Mouse (Mus musculus) T-helper 2 cell (primary cell): ENCODE measurements at regions not wholly inside any gene's neighbourhood (a gene's known extent, or its start where the extent isn't known, plus 50 kb on each side); places are given as distances from the start of the nearest gene placed in this dataset.

Source experiments
- in situ Hi-C: fragments of 300-600 bp; cut with MboI, MseI; formaldehyde crosslinking; loops from one replicate; pipeline ENCODE4 v1.15.1; 2025; ENCODE audit warnings: high pct_unique_total_duplicates

DNA sequence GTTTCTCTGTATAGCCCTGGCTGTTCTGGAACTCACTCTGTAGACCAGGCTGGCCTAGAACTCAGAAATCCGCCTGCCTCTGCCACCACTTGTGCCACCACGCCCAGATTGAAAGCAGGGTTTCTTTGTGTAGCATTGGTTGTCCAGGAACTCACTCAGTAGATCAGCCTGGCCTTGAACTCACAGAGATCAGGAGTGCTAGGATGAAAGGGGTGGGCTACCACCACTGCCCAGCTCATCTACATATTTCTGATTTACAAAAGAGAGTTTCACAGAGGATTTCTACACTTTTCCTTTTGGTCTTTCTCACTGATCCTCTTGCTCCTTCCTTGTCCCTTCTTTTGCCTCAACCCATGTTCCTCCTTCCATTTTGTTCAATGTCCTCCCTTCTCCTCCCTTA lies 53.1 kb upstream of the Lbx1 start:
- in situ Hi-C loops, result no loop called here

DNA sequence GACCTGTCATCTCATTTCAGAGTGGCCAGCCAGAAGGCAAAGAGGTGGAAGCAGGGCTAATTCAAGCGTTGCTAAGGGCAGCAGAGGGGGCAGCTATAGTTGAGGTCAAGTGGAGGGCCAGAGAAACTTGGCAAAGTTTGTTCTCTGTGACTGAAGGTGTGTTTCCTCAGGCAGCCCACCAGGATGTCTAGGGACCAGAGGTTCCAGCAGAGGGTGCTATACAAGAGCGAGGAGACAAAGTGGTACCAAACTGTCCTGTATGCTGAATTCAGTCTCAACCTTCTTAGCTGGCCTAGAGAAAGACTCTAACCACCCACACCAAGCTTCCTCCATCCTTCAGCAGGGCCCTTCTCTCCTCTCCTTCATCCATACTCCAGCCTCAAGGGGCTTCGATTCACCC lies 62.2 kb upstream of the Lbx1 start:
- in situ Hi-C loops, result no loop called here

DNA sequence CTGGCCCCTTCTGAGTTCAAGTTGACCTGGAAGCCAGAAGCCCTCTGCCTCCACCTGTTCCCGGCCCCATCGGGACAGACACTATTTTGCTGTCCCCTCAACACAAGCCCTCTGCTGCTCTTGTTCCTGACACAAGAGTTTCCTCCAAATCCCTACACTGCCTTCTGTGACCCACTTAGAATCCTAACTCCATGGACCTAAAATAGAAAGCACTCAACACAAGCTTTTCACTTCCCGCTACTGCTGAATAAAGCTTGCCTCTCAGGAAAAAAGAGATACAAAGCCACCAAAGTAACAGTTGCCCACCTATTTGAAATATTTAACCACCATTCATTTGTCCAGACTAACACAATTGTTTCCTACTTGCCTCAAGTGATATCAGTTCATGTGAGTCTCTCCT lies 63.7 kb upstream of the Lbx1 start:
- in situ Hi-C loops, result no loop called here

DNA sequence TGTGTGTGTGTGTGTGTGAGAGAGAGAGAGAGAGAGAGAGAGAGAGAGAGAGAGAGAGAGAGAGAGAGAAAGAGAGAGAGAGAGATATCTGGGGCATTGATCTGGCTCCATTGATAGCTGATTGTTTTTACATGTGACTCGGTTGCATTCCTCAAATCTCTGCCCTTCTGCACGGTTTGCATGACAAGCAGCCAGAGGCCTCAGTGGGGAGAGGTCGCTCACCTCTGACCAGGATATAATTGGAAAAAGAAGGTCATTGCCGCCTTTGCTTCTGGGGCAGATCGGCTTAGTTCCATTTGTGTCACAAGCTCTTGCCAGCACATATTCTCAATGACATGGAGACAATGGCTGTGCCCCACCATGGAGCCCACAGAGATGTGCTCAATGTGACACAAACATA lies 63.8 kb upstream of the Btrc start:
- in situ Hi-C loops, result loop anchor here (10.0 kb wide), 1 partner anchor 135 kb away; no protein-coding TSS in a partner anchor

DNA sequence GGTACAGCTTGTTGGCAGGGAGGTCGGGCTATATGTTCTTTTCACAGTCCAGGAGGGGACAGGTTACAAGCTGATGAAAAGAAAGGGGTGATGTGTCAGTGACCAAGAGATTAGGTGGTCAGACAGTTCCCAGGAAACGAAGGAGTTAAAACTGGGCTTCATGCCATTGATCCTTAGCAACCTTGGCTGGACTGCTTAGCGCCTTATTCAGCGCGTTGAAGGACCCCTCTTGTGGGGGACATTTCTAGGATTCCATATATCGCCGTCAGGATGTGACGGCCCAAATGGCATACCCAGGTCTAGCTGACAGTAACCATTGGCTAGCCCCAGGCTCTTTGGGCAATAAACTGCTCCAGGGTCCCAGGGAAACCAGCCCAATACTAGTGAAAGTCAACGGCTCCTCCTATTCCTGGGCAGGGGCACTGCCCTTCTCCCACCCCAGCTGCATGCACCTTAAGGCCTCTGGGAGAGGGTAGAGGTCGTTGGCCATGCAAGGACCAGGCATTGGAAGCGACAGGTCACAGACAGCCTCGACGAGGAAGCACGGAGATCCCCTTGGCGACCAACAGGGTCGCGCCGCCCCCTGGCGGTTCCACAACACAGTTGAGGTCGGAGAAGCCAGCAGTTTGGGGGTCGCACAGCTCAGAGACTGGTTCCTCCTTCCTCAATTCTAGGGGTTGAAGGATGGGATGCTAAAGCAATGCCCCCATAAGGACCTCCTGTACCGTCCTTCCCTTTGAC lies 62.7 kb upstream of the Btrc start:
- in situ Hi-C loops, result loop anchor here (10.0 kb wide), 1 partner anchor 134 kb away; no protein-coding TSS in a partner anchor

DNA sequence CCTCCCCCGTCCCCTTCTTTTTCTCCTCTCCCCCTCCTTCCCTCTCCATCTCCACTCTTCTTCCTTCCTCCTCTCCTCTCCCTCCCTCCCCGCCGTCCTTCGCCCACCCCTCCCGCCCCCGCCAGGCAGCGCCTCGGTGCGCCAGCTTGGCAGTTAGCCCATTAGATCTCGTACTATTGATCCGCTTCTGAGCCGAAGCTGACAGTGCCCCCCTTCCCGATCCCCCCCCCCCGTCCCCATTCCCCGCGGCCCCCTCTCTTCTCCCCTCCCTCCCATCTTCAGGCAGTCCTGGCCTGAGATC lies 62.2 kb upstream of the Btrc start:
- in situ Hi-C loops, result loop anchor here (10.0 kb wide), 1 partner anchor 133 kb away; no protein-coding TSS in a partner anchor

DNA sequence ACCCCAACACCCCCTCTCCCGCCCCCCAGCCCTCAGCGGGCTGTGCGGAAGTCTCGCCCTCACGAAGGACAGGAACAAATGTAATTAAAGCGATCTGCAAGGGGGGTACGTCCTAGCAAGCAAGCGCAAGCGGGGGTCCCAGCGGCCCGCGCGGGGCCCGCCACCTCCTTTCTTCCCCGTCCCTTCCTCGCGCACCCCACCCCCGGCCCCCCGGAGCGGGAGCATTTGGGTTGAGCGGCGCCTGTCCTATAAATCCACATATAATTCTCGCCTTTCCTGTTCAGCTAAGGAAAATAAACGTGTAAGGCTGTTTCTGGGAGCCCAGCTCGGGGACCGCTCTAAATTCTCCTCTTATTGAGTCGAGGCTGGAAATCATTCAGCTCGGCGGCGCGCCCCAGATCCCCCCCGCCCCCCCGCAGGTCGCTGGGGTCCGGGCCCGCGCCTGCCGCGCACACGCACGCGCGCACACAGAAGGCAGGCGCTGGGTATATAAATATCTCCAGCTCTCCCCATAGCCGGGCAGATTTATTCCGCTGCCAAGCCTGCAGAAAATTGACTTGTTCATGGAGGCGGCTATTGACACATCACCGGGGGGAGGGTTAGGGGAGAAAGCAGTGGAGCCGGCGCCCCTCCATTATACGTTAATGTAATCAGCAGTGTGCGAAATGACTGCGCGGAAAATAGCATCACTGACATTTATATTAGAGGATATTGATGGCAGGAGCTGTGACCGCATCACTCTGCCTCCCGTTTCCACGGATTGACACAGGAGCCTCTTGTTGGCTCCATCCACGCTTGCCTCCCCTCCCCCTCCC lies 61.6 kb upstream of the Btrc start:
- in situ Hi-C loops, result loop anchor here (10.0 kb wide), 1 partner anchor 133 kb away; no protein-coding TSS in a partner anchor

DNA sequence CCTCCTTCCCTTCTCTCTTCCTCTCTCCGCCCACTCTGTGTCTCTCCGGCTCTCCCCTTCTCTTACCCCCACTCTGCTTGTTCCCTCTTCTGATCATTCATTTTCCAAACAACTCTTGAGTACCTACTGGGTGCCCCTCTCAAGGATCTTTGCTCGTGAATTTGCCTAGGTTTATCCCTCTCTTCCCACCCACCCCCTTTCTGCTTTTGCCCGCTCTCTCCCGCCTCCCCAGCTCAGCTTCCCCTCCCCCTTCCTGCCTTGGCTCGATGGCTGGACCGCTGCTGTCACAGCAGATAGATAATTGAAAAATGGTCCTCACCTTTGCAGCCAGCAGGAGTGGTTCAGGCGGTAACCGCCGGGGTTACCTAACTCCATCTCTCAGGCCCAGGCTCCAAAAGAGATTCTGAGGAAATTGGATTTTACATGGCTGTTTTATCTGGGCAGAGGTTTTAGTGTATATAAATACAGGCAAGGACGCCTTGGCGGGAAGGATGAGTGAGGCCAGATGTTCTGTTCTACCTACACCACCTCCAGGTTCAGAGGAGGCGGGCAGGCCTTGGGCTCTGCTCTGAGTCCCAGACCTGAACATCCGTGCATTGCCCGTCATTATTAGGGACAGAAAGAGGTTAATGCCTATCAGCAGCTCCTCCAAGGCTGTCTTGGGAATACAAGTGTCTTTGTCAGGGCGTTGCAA lies 60.8 kb upstream of the Btrc start:
- in situ Hi-C loops, result loop anchor here (10.0 kb wide), 1 partner anchor 132 kb away; no protein-coding TSS in a partner anchor

DNA sequence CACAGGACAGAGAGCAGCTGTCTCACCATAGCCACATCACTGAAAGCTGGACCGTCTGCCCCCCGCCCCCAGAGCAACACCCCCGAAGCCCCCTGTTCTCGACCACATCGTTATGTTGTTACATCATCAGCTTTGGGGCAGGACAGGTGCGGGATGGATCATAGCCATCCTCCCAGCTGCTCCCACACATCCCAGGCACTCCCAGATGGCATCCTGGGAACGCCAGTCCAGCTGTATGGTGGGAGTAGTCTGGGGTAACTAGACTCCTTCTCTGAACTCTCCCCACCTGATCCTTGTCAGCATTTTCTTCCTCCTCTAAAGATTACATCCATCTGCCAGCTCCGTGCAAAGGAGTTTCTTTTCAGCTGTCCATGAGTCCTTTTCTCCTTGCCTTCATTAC lies 59.0 kb upstream of the Btrc start:
- in situ Hi-C loops, result loop anchor here (10.0 kb wide), 1 partner anchor 130 kb away; no protein-coding TSS in a partner anchor

DNA sequence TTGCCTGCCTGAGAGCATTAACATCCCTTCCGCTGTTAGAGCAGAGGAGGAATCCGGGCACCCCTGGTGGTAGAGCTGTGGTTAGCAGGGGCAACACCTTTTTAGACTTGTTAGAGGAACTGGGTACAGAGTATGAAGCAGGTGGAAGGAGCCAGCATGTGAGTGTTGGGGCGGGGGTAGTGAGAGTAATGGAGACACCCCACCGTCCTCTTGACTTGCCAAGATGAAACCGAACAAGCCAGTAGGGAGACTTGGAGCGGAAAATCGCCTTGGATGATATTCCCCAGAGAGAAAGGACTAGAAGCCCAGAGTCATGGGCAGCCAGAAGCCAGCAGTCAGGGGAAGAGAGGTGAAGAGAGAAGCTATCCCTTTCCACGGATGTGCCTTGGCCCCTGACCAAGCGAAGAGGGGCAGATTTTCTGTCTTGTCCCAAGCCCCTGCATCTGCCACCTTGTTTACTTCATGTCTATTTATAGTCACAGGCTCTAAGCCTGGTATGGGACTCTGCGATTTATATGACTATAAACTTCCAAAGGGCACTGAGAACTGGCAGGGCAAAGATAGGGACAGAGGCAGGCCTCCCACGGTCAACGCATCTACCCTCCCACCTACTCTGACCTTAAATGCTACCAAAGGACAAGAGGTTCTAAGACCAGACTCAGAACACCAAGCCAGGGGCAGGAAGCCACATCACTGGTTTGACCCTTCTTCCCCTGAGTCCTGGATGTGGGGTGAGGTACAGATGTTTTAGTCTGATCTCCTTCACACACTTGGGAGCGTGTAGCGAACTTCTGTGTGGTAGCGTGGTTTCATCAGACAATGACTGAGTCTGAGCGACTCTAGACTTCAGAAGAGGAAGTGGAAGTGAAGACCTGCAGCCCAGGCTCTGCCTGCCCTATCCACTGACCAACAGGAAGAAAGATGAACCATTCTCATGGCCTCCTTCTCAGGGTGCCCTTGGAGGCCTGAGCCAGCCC lies 55.9 kb upstream of the Btrc start:
- in situ Hi-C loops, result loop anchor here (10.0 kb wide), 1 partner anchor 127 kb away; no protein-coding TSS in a partner anchor

DNA sequence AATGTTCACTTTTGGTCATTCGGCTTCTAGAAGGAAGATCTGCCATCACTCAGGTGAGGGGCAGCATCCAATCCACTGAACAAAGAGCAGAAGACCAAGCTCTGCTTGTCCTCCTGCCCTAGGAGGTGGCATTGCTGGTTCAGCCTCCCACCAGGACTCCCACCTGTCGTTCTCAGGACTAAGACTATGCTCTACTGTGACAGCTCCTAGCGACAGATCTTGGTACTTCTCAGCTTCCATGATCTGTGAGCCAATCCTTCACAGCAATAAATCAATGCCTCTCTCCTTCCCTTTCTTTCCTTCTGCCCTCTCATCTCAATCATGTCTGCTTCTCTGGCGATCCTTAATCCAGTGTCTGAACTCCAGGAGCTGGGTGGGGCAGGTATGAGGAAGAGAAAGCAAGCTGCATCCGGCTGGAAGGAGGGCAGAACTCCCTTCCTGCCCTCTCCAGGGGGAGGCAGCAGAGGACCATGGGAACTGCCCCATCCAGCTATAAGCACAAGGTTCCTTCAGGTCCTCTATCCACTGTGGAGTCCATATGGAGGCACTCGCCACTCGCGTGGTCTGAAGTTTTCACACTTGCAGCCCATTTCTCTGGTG lies 54.8 kb upstream of the Btrc start:
- in situ Hi-C loops, result loop anchor here (10.0 kb wide), 1 partner anchor 126 kb away; no protein-coding TSS in a partner anchor

DNA sequence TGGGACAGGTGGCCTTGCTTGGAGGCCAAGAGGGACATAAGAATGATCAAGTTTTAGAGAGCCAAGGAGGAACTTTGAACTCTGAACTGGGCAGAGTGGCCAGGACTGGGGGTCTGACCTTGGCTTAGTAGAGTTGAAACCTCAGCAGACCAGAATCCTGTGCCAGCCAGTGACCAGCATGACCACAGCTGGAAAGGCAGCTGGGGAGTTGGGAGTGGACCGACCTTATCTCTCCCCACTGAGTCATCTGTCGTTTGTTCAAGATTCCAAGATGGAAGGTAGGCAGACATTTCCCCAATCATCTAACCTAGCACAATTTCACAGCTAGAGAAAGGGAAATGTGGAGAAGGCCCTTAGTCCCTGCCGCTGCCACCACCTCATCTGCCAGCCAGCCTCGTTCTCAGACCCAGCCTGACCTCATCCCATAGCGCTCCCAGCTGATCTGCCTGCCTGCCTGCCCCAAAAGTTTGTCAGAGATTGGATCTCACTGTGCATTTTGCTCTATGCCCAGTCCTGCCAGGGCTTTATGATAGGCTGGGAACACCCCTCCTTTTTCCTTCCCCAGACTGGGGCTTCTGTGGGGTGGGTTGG lies 53.1 kb upstream of the Btrc start:
- in situ Hi-C loops, result no loop called here

DNA sequence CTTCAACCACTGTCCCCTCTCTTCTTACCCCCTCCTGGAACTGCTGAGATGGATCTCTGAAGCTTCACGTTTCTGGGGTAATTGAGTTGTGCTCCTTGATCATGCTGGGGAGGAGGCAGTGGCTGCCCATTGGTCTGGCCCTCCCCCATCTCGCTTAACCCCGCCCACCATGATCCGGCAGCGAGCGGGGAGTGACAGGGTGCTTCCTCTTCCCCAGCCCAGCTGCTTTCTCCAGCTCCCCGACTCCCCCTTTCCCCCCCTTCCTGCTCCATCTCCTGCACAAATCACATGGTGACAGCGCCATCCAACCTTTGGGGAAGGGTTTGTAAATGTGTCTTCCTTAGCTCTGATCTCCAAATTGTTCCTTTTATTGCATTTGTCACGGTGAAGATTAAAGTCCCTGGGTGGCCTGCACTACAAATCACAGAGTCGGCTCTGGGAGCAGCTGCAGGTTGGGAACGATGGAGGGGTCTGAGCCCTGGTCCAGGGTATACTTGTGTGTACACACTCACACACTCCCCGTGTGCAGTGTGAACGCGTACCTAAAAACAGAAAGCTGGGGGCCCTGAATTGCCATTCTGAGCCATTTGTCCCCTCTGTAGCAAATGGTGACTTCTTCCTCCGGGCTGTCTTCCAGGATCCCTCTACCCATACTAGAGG lies 52.5 kb upstream of the Btrc start:
- in situ Hi-C loops, result no loop called here

DNA sequence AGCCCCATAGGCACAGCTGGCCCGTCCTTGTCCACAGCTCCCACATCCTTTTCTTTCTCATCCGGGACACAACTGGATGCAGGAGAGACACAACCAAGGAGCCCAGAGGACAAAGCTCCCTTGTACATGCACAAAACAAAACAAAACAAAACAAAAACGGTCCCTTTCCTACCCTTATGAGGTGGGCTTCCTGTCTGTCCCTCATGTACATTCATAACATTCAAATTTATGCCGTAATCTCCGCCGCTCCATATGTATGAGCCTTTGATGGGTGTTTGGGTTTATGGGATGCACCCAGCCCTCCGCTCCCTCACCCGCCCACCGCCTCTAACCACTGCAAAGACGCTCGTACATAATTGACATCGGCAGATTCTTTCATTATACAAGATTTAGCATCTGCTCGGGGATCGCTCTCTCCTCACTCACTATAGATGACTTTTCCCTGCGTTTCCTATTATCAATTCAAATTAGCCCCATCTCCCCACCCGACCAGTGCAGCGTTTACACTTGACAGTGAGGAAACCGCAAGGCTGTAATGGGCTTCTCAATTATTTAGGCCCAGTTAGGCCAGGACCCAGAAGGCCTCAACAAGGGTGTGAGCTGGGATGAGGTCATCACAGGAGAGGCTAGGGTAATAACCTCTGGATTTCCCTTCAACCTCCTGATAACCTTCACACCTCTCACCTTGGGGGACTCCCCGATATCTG lies 51.5 kb upstream of the Btrc start:
- in situ Hi-C loops, result no loop called here

DNA sequence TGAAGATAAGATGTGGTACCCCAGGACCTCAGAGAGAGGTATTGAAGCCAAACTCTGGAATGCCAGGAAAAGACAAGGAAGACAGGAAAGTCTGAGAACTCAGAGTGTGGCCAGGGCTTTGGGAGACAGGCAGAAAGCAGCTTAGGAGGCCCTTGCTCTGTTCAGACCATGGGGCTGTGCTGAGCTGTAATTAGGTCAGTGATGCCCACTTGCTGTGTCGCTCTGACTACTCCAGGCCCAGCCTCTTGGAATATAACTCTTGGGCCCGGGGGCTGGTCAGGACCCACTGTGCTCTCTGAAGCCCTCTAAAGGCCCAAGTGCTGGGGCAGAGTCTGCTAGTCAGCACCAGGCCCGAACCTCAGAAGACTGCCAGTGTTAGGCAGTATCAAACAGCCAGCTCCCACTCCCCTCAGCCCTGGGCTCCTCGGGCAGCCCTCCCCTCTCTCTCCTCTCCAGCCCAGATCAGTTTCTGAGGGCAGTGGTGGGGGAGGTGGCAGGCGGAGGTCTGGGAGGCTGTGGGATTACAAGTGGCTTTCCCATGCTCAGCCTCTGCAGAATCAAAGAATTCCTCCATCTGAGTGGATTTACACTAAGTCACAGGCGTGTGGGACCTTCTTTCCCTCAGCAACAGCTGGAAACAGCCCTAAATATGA lies 50.7 kb upstream of the Btrc start:
- in situ Hi-C loops, result no loop called here
